Mouse (Mus musculus) stomach, postnatal 0 days (tissue): ENCODE results near the gene Tmem230.

Experiments used
- CTCF ChIP-seq: IDR thresholded peaks from 2 replicates; pipeline ENCODE4 v1.5.1; 2016; ENCODE audit warnings: antibody characterized with exemption, low read depth, mild to moderate bottlenecking, moderate library complexity
- EP300 ChIP-seq: optimal IDR thresholded peaks from 2 replicates; pipeline ENCODE3; 2016; ENCODE audit warnings: antibody characterized with exemption

- no peak for TF ChIP-seq EP300
- no peak for TF ChIP-seq CTCF
Measured at GRCm38 (mm10) chr2:132269217-132269616, 21.6 kb upstream of the Tmem230 start.
